Mouse (Mus musculus) right cerebral cortex, postnatal 14 days (tissue): ENCODE data around the gene Mrpl39.

Source experiments
- DNase-seq: peaks from one replicate; pipeline ENCODE4 v3.0.0; 2022

Gene Mrpl39

GRCm38 (mm10) chr16:84681991-84682390, 53.6 kb downstream of the Mrpl39 start:
- no peak for DNase-seq

GRCm38 (mm10) chr16:84680760-84681159, 54.8 kb downstream of the Mrpl39 start:
- no peak for DNase-seq

GRCm38 (mm10) chr16:84677292-84677691, 58.2 kb downstream of the Mrpl39 start:
- DNase-seq, result no peak
